In the genomic region with DNA sequence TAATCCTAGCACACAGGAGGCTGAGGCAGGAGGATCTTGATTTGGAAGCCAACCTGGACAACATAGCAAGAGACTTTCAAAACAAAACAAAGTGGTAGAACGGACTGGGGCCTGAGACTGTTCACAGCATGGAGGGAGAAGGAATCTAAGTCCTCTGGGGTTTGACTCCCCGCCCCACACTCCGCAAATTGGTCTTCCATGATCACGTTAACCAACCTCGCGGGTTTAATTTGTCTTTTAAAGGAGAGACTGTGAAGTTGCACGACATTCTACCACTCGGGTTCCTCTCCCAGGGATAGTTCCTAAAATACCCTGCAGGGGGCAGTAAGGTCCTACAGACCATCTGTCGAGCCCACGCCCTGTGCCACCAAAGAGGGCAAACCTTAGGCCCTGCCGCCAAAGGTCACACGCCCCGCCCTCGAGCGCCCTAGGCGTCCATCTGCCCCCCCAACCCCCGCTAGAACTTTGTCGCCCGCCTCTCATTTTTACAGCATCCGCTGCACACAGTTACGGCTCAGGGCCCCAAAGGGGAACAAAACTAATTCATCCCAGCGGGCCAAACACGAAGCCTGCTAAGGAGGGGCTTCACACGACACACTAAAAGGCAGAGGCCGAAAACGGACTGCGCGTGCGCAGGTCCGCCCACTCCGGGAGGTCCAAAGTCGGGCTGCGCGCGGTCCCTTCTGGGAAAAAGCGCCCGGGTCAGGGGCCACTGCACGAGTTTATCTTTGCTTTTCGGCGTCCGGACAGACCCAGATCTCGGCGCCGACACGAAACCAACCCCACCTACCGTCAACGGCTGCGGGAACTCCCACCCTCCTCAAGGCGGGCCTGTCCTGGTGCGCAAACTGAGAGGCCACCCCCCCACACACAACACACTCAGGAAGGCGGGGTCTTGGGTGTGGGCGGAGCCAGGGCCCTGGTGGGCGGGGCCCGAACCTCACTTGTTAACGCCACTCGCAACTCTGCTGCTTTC, we compare ENCODE assay signal across 7 mouse cellular contexts. TPM values are rescaled to one million over a fixed set of nuclear protein-coding genes. Genes with fewer than 3 reads are reported as not detected.
DNase-seq lines count a peak whose midpoint lies in the region; ATAC-seq and TF ChIP-seq lines count a peak whose summit lies in the region.

Gene Nhej1, minus strand, starts transcription at position 855 of the 976 bp plus-strand sequence.

- H3K4me1 ChIP-seq in intestine, postnatal 0 days (replicated peaks; ENCODE audit: control insufficient read depth, insufficient read depth, low read length), result 0 out of 2 replicates have a peak, but pooled peaks cover 5% of the 10 kb centered on the region
- H3K4me1 ChIP-seq in midbrain, embryonic 12.5 days, result peaks cover 3% of the 10 kb centered on the region; the same call in 1 of the 2 replicates
- H3K4me1 ChIP-seq in small intestine, adult 2 months (ENCODE audit: control insufficient read depth, insufficient read depth, insufficient read length, low read length), result peaks cover 12% of the 10 kb centered on the region; the same call in 1 of the 2 replicates

- peak; percentile 95 for DNase-seq in adrenal gland, adult 2 months
- peak; percentile 97 for DNase-seq in embryo, embryonic 11.5 days (ENCODE audit: low read depth, low spot score)
- DNase-seq in gastrocnemius, postnatal 4 days (ENCODE audit: low spot score in 2 of 2), result peak; percentile 90 to 96
- peak; percentile 94 for DNase-seq in left cerebral cortex, postnatal 4 days

- H3K9ac ChIP-seq in intestine, postnatal 0 days (ENCODE audit: low read depth, low read length), result peak within 1 kb of the TSS; percentile 43
- peak within 1 kb of the TSS; percentile 68 for H3K9ac ChIP-seq in midbrain, embryonic 12.5 days (replicated peaks)

- peak; percentile 96 for ATAC-seq in intestine, postnatal 0 days
- ATAC-seq in midbrain, embryonic 12.5 days (ENCODE audit: low FRiP score, low read depth), result peak; percentile 95

- no peaks in the 10 kb centered on the region for H3K9me3 ChIP-seq in intestine, postnatal 0 days (ENCODE audit: control insufficient read depth)
- no peaks in the 10 kb centered on the region for H3K9me3 ChIP-seq in midbrain, embryonic 12.5 days

- peak within 1 kb of the TSS; percentile 69 for H3K4me2 ChIP-seq in intestine, postnatal 0 days (replicated peaks; ENCODE audit: low read depth)
- H3K4me2 ChIP-seq in midbrain, embryonic 12.5 days (replicated peaks), result peak within 1 kb of the TSS; percentile 57

- H3K27ac ChIP-seq in intestine, postnatal 0 days (ENCODE audit: low read depth, low read length), result peak within 1 kb of the TSS; percentile 97
- H3K27ac ChIP-seq in midbrain, embryonic 12.5 days (replicated peaks), result peak within 1 kb of the TSS; percentile 92
- peak within 1 kb of the TSS; percentile 98 for H3K27ac ChIP-seq in small intestine, adult 2 months (ENCODE audit: insufficient read depth, low read depth, low read length)

- peak within 1 kb of the TSS; percentile 51 for H3K4me3 ChIP-seq in intestine, postnatal 0 days (ENCODE audit: low read depth, low read length)
- peak within 1 kb of the TSS; percentile 70 for H3K4me3 ChIP-seq in midbrain, embryonic 12.5 days
- H3K4me3 ChIP-seq in small intestine, adult 2 months (ENCODE audit: low read depth, low read length), result peak within 1 kb of the TSS; percentile 72

- H3K27me3 ChIP-seq in intestine, postnatal 0 days (replicated peaks; ENCODE audit: control insufficient read depth, insufficient read depth, low read length), result no peaks in the 10 kb centered on the region
- no peaks in the 10 kb centered on the region; the same call in 1 of the 2 replicates for H3K27me3 ChIP-seq in midbrain, embryonic 12.5 days
- no peaks in the 10 kb centered on the region for H3K27me3 ChIP-seq in small intestine, adult 2 months (ENCODE audit: control insufficient read depth, insufficient read depth, low read length)

- WGBS in intestine, postnatal 0 days, result 1% methylated on average over 56 of the region's 56 CpGs
- 2% methylated on average over 56 of the region's 56 CpGs for WGBS in midbrain, embryonic 12.5 days
- 1% methylated on average over 56 of the region's 56 CpGs for WGBS in small intestine, adult 2 months

- no peaks in the 10 kb centered on the region for H3K36me3 ChIP-seq in intestine, postnatal 0 days (ENCODE audit: control insufficient read depth, insufficient read depth)
- H3K36me3 ChIP-seq in midbrain, embryonic 12.5 days, result no peaks in the 10 kb centered on the region
- no peaks in the 10 kb centered on the region for H3K36me3 ChIP-seq in small intestine, adult 2 months (ENCODE audit: control insufficient read depth, insufficient read depth, low read length)

- peak; percentile 57 for TF ChIP-seq POLR2A in small intestine, adult 2 months (IDR thresholded peaks at IDR 0.05; ENCODE audit: low read depth, low read length)

- TF ChIP-seq CTCF in intestine, postnatal 0 days (IDR thresholded peaks at IDR 0.05; ENCODE audit: low read depth), result peak; percentile 91
- peak; percentile 94 for TF ChIP-seq CTCF in small intestine, adult 2 months (IDR thresholded peaks at IDR 0.05; ENCODE audit: extremely low read depth, insufficient read length, insufficient replicate concordance, low read depth, low read length)

- intact Hi-C loops in left cerebral cortex, postnatal 4 days (cut with DNase I), result no loop called here

RNA-seq across cellular contexts. Expression of gene Nhej1, which starts in this region (rescaled TPM):
- total RNA-seq in adrenal gland, adult 2 months (2021), result 1 to 10 TPM; 5.7 to 8.8 TPM
- polyA plus RNA-seq in adrenal gland, adult 2 months (2012; rRNA removed), result 3.4 and 3.5 TPM in 2 replicates
- 1 to 10 TPM; 3.5 to 5.3 TPM for total RNA-seq in gastrocnemius, postnatal 4 days (2021)
- 5.0 TPM in 2 replicates for polyA plus RNA-seq in intestine, postnatal 0 days (2015; fragmentation: Nextera tagmentation; extraction: Ambion mirVana)
- total RNA-seq in left cerebral cortex, postnatal 4 days (2021), result 1 to 10 TPM; 2.3 to 2.5 TPM
- 11.7 and 13.0 TPM in 2 replicates for polyA plus RNA-seq in midbrain, embryonic 12.5 days (2016; fragmentation: Nextera tagmentation; extraction: Ambion mirVana)
- 0.86 and 2.0 TPM in 2 replicates for polyA plus RNA-seq in small intestine, adult 2 months (2012; rRNA removed)

Comparison
In these comparisons a context has a peak if more than half of its experiments do, and no peak if none do; other contexts are left out.
1. Peak in every context shown above with its lines: DNase-seq, ATAC-seq, H3K4me3 ChIP-seq and H3K27ac ChIP-seq.